Mouse (Mus musculus) hematopoietic multipotent progenitor cell, adult 10-12 weeks (in vitro differentiated cells): ENCODE data around the gene Thsd7a. TPM values are rescaled to one million over a fixed set of nuclear protein-coding genes. Genes with fewer than 3 reads are reported as not detected.

Experiments used
- polyA plus RNA-seq: library from polyadenylated mRNA; stranded (reverse); fragments of >175 nt; gene quantifications from 2 replicates; pipeline ENCODE4 v1.2.3, GENCODE M21; 2012; ENCODE audit warnings: low replicate concordance

The Thsd7a gene
- 0.02 and 0.04 TPM in 2 replicates for polyA plus RNA-seq

DNA sequence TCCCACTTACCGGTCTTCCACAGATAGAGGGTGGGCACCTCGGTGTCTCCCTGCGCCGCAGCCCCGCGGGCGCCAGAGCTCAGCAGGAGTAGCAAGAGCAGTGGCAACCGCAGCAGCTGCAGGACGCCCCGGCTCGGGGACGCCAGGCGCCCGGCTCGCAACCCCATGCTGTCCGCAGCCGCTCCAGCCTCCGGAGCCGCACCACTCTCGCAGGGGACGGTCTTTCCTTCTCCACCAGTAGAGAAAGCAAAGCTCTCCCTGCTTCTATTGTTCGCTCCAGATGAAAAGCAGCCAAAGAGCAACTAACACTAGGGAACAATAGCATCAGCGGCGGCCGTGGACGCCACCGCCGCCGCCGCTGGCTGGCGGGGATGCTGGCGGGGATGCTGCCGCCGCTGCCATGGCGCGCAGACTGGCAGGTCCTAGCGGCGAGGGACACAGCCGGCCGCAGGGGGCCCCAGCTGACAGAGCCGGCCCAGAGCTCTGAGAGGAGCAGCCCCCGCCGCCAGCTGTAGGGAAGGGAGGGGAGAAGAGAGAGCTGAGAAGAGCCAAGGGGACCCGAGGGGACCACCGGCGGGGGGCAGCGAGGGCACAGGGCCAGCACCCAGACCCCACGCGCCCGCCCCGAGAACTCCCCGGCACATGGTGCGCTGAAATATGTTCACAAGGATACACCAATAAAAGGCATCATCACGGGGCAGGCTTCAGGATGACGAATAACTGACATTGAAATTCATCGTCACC, at the start of gene Thsd7a:
Thsd7a (minus strand) TSS at position 624 of the 744 bp plus-strand sequence.

